Mouse (Mus musculus): Measurements from ENCODE around the gene Apba3. TPM values are rescaled to one million over a fixed set of nuclear protein-coding genes. Genes with fewer than 3 reads are reported as not detected.

The Apba3 gene
- total RNA-seq, 2 experiments from 2014 or later, result 39.9 to 41.8 TPM

DNA sequence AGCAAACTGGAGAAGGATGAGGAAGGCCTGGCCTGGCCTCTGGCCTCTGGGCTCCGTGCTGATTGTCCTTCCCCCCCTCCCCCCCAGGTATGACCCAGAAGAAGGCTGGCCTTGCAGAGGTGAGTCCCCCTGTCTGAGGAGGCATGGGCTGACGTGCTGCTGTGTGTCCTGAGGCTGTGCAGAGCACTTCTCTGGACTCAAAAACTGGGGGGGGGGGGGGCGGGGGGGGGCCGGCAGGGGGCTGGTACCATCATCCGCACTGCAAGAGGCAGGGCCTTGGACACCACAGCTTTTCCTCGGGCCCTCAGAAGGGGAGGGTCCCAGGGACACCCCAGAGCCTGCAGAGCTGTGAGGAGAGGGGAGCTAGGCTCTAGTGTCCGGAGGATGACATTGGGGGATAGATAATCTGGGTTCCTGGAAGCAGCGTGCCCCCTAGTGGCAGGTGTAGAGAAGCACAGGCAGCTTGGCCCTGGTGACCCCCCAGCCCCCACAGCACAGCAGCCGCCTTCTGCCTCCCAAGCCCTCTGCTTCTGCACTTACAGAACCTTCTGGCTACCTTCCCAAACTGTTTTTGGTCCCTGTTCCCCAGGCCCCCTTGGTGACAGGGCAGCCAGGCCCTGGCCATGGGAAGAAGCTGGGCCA is 38.0 kb downstream of the Apba3 start:
- DNase-seq (ENCODE audit: low spot score in 2 of 2), result no peak

DNA sequence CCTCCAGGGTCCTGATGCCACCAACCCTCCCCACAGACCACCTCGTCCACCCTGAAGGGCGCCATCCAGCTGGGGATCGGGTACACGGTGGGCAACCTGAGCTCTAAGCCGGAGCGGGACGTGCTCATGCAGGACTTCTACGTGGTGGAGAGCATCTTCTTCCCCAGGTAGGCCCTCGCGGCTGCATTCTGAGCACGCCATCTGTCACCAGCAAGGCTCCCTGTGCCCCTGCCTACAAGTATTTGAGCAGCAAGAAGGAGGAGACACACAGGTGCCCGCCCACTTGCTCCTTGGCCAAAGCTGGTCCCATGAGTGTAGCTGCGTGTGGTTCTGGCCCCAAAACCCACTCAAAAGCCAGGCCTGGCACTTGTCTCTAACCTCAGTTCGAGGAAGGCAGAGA is 38.9 kb downstream of the Apba3 start:
- DNase-seq (ENCODE audit: low spot score in 2 of 2), result no peak

- DNase-seq (ENCODE audit: low spot score in 2 of 2), result no peak
Measured at GRCm38 (mm10) chr10:81306173-81306668, 39.5 kb downstream of the Apba3 start.

- no peak for DNase-seq (ENCODE audit: low spot score in 2 of 2)
Measured at GRCm38 (mm10) chr10:81306837-81307682, 40.3 kb downstream of the Apba3 start.

GRCm38 (mm10) chr10:81309571-81309970 is 42.8 kb downstream of the Apba3 start:
- no peak for DNase-seq (ENCODE audit: low spot score in 2 of 2)

DNA sequence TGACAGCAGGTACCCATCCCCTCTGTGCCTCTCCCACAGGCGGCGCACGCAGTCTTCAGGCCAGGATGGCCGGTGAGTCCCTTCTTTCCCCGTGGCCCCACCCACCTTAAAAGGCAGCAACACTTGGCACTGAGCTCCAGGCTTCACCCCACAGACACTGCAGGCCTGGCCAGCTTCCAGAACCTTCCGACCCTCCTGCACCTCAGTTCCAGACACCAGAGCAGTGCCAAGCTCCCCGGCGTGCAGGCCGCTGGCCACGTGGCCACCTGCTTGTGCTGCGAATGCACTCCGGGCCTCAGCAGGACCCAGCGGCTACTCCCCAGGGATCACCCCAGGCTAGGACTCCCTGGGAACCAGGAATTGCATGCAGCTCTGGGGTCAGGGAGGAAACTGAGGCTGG is 46.8 kb downstream of the Apba3 start:
- DNase-seq (ENCODE audit: low spot score in 2 of 2), result no peak

DNA sequence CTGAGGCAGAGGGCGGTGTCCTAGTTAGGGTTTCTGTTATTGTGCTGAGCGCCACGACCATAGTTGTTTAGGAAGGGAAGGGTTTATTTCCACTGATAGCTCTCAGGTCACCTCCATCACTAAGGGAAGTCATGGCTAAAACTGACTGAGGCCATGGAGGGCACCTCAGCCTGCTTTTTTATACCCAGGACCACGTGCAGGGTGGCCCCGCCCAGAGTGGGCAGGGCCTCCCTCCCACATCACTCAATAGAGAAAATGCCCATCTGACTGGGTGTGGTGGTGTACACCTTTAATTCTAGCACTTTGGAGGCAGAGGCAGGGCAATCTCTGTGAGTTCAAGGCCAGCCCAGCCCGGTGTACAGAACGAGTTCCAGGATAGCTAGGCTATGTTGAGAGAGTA is 47.4 kb downstream of the Apba3 start:
- DNase-seq (ENCODE audit: low spot score in 2 of 2), result no peak

DNA sequence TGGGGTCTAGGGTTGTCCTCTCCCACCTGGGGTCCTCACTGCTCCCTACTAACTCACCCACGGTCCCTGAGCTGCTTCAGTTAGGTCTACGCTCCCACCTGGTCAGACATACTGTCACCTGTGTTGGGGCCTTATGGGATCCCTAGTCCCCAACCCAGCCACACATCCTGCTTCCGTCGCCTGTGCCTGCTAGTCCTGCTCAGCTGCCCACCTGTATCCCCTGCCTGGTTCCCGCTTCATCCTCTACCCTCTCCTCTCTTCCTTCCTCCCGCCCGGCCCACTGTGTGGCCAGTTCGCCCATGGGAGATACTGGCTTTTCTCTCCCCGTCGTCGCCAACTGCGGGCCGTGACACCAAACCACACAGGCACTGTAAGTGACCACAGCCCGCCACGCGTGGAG is 48.8 kb downstream of the Apba3 start:
- DNase-seq (ENCODE audit: low spot score in 2 of 2), result no peak

GRCm38 (mm10) chr10:81316338-81317060 is 49.7 kb downstream of the Apba3 start:
- DNase-seq (ENCODE audit: low spot score in 2 of 2), result no peak

- DNase-seq (ENCODE audit: low spot score in 2 of 2), result no peak
Measured at GRCm38 (mm10) chr10:81317273-81317672, 50.5 kb downstream of the Apba3 start.

DNA sequence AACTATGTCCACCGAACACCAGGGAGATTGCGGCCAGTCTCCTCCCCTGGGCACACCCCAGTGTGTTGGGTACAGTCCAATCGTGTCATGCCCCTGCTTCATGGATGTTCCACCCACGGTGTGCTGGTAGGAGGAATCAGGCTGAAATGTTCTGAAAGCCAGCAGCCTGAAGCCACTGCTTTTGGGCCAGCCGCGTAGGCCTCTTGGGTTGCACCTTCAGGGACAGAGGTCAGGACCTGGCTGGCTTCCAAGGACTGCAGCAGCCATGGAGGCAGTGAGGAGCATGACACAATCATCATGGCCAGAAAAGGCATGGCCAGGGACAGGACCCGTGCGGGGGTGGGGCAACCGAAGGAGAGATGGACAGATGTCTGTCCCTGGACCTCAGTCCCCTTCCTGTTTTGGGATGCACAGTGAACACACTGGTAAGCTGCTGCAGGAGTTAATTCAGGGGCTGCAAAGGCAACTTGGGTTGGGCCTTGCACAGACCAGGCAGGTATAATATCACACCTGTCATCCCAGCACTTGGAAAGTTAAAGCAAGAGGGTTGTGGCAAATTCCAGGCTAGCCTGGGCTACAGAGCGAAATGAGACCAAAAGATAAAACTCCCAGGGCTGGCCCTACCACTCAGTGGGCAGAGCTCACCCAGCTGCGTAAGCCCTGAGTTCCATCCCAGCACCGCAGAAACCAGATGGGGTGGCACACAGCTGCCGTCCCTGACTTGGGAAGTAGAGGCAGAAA is 52.0 kb downstream of the Apba3 start:
- no peak for DNase-seq (ENCODE audit: low spot score in 2 of 2)

DNA sequence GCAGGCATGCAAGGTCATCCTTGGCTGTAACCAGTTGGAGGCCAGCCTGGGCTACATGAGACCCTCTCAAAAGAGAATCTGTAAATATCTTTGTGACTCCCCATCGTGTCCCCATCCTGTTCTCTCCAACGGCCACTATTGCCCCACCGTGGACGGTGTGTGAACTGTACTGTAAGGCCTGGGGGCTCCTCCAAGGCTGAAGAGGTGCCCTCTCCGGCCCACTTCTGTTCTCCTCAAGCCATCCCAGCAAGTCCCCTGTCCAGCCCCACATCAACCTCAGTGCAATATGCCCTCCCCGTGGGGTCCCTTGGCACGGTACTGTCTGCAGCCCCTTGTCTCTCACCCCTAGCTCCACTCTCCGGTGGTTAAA is 52.6 kb downstream of the Apba3 start:
- DNase-seq (ENCODE audit: low spot score in 2 of 2), result no peak

DNA sequence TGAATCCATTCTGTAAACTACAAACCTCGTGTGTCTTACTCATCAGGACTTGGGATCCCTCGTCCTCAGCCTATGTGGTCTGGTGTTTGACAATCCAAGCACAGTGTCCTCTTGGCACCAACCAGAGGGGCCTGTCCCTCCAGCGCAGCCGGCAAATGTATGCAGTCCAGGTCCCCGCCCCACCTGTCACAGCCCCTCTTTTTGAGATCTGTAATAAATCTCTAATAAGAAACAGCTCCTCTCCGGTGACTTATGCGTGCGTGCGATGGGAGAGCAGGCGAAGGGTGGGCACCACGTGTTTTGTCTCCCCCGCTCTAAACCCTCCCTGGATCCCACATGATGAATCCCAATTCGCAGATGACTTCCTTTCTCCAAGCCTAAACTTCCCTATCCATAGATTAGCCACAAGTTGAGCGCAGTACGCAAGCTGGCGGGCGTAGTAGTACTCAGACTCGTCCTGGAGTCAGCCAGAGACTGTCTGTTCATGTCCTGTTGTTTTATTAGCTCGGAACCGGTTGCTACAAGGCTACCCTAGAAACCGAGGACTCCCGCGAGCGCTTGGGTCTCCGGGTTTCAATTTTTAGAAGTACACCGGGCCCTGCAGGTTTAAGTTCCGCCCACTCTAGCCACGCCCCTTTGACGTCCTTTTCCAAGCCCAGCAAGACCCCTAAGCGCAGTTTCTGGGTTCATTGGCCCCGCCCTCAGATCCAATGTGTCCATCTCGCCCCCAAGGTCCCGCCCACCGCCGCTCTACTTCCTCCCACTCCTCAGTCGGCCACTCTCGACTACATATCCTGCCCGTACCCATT is 53.2 kb downstream of the Apba3 start:
- DNase-seq (ENCODE audit: low spot score in 2 of 2), result no peak

DNA sequence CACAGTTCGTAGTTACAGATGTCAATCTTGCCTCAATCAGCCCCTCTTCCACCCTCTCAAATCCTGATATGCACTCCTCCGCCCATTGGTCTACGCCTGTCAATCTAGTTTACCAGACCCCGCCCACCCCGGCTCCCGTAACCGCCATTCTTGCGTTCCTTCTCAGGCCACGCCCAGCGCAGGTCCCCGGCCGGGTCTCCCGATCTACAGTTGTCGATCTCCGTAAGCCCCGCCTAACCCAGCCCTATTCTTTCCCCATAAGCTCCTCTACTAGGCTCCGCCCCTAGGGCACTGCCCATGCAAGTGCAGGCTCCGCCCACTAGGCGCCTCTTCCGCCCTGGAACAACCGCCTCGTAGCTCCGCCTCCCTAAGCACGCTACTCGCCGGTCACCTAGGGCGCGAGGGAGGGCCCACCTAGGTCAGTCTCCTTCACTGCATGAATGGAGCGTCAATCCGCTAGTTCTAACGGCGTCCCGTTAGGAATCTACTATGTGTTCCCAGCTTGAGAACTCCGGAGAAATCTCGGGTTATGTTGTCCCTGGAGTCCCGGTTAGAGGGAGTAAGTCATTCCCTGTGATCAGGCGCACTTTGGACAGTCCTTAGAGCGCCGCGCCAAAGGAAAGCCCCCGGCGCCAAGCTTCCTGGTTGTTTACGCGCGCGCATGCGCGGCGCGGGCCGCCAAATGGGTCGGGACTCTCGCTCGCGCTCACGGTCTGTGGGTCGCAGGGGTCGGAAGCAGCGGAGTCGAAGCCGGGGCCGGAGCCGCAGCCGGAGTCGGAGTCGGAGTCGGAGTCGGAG is 54.0 kb downstream of the Apba3 start, which contains the start of gene Cactin:
Gene Cactin, plus strand, starts transcription at position 554 of the 798 bp plus-strand sequence.
- peak; percentile 99 to 100 for DNase-seq (ENCODE audit: low spot score in 2 of 2)

- no peak for DNase-seq (ENCODE audit: low spot score in 2 of 2)
Measured at GRCm38 (mm10) chr10:81321436-81321835, 54.7 kb downstream of the Apba3 start.

DNA sequence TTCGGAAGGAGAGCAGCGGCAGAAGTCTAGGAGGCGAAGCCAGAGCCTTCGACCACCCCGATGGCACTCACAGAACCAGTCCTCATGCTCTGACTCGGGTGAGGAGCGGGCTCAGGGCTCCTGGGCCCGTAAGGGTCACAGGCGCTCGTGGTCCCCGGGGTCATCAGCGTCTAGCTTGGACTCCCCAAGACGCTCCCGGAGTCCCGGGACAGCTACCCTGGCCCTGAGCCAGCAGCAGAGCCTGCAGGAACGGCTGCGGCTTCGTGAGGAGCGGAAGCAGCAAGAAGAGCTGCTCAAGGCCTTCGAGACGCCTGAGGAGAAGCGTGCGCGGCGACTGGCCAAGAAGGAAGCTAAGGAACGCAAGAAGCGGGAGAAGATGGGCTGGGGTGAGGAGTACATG is 55.7 kb downstream of the Apba3 start:
- DNase-seq (ENCODE audit: low spot score in 2 of 2), result no peak
